Mouse (Mus musculus) T-cell, adult 66 days (primary cell): ENCODE data around the gene Srrm2. TPM values are rescaled to one million over a fixed set of nuclear protein-coding genes. Genes with fewer than 3 reads are reported as not detected.

Experiments used
- total RNA-seq, 2 experiments: library from RNA; stranded (reverse); gene quantifications; 3 replicates in 1 of 2; 4 replicates in 1 of 2; pipeline ENCODE4 v1.2.4; 2023

Gene Srrm2
- 1,000 to 10,000 TPM; 1,478 to 1,622 TPM for total RNA-seq

DNA sequence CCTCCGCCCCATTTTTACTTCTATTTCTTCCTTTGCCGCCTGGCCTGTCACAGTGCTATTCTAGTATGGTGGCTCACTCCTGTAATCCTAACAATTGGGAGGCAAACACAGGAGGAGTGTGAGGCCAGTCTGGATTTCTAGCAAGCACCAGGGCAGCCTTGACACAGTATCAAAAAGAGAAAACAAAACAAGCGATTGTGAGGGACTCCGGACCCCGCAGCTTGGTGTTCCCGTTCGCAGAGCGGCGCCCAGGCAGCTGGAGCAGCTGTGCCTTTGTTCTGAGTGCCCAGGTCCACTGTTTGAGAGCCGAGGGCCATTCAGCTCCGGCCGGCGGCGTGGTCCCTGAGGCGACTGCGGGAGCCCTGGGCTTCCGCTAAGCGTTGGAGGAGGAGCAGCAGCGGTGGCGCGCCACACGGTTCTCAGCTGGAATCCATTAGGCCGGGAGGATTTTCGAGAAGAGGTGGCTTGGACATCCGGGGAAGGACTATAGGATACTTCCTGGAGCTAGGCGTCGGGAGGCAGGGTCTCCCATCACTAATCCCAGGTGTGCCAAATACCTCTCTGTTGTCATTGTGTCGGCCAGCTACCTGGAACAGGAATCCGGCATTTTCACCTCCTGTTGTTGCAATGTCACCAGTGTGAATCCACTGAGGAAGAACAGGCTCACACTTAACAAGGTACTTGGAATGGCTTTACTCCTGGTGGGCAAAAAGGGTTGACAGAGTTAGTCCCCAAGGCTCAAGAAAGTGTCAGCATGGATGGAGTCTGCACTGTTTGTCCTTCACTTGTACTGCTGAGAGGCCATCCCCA, at the start of gene Srrm2:
TSS of gene Srrm2 (plus strand) at position 264 of the 810 bp plus-strand sequence.

DNA sequence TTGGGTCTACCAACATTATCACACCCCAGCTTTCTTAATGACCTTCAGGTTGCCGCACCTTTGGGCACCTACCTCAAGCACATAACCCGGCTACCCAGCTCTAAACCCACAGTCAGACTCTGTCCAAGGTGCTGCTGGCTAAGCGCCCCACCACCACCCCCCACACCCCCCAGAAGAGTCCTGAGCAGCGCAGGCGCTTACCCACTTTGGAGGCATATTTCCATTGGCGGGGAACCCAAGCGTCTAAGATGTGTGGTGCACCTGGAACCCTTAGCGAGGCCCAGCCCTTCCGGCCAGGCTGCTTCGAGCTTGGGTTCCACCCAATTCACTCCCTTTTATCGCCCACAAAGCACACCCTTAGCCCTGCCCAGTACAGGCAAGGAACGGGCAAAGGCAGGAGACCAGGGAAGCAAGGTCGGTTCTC, 49.7 kb upstream of the Srrm2 start, which contains the start of gene Paqr4:
TSS of gene Paqr4 (minus strand) at position 270 of the 424 bp plus-strand sequence.

DNA sequence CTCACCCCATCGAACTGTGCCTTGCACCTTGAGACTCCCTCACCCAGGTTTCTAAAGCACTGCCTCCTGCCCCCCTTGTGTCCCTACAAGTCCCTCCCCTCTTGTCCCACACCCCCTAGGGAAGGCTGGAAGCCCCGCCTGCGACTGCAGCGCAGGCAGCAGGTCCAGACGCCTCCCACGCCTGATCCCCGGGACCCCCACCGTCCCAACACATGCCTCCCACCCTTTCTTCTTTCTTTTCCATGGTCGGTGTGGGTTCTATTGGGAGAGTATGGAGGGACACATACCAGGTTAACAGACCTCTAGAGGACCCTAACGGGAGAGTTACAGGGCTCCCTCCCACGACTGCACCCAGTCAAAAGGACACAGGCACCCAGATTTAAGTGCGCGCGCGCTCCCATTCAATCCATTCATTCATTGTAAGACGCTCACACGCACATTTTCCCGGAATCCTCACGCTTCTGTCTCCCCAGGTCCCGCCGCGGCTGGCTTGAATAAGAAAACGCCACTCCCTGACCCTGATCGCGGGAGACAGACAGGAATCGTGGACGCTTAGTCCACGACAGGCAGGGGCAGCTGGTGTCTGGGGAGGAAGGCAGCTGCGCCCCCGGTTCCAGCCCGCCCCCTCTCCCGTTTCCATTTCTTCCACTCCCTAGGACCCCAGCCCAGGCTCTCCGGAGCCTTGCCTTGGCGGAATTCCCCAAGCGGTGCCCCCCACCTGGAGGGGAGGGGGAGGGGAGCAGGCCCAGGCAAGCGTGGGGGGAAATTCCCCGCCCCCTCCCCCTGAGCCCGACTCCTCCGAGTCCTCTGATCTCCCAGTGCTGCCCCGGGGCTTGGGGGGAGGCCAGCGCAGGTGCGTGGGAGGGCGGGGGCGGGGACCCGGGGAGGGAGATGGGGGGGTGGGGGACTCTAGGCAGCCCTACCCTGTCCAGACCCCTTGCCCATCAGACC, 44.8 kb upstream of the Srrm2 start, which contains the start of gene Kremen2:
TSS of gene Kremen2 (minus strand) at position 533 of the 951 bp plus-strand sequence.

DNA sequence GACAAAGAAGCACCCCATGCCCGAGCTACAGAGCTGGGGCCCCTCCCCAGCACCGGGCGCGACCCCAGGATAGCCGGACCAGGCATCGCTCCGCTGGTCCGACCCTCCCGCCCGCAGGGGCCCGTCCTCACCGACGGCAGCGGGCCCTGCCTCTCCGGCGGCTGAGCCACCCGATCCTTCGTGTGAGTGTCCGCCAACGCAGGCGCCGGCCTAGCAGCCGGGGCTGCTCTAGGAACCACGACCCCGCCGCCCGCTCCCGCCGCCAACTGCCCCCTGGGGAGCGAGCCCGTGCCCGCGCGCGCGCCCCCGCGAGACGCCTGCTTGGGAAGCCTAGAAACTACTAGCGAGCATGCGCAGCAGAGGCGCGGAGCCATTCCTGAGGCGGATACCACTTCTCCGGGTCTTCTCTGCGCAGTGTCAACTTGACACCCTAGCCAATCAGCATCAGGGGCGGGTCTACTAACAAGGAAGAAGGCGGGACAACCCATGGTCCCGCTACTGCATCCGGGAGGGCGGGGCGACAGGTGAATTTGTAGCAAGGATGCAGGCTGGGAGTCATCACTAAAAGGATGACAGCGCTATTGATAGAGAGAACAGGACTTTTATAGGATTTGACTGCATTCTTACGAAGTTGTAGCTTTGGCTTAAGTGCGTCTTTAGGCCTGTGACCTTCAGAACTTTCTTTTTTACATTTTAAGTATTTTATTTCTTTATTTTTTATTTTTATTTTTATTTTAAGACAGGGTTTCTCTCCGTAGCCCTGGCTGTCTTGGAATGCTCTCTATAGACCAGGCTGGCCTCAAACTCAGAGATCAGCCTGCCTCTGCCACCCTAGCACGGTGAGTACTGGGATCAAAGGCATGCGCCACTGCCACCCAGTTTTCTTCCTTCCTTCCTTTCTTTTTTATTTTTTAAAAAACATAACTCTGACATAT, 18.8 kb upstream of the Srrm2 start, which contains the start of gene Flywch1:
TSS of gene Flywch1 (minus strand) at position 319 of the 935 bp plus-strand sequence.

DNA sequence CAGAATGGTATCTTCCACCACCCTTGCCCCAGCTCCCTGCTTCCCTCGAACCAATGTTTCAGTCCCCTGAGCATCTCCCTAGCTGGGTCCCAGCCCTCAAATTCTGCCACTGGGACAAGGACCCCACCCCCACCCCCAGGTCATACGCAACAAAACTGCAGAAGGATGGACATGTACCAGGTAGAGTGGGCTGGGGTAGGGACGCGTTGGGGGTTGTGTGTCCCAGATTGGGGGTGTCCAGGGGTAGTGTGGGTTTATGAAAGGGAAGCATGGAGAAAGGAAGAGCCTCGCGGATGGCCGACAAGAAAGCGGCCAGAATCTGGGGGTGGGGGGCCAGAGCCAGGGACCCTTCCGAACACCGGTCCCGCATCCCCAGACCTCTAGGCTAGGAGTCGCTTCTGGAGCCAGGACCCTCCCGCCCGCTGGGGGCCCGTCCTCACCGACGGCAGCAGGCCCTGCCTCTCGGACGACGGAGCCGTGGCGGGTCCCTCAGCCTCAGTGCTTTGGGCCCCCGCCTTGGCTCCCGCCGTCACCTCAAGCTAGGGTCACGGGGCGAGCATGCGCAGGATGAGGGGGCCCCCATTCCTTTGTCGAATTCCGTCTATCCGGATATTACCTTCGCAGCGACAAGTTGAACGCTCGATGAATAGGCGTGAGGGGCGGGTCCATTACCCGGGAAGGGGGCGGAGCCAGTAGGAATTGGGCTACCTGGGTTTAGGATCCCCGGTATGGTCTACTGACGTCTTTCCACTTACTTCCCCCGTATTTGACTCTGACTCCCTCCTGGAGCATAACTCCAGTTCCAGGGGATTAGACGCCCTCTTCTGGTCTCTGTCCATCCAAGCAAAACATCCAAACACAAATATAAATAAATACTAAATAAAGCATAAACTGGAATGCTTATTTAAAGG, 4.5 kb upstream of the Srrm2 start, which contains the start of gene Flywch2:
TSS of gene Flywch2 (minus strand) at position 521 of the 911 bp plus-strand sequence.

DNA sequence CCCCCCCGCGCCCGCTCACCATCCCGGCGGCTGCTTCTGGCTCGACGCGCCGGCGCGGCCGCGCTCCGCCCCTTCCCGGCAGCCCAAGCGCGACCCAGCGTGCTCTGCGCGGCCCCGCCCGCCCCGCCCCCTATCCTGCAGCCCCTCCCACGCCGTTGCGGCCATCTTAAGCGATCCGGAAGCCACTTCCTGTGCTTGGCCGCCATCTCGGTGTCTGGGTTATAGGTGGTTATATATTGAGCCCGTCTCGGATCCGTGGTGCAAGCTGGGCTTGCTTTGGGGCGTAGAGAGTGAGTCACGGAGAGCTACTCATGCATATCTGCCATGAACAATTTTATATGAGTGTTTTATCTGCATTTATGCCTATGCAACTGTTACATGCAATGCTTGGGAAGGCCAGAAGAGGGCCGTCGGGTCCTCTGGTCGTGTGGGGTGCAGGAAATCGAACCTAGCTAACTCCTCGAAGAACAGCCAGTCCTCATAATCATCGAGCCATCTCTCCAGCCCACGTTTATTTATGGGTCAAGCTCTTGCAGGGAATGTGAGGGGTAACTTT, 38.8 kb downstream of the Srrm2 start, which contains the start of gene Elob:
TSS of gene Elob (minus strand) at position 73 of the 556 bp plus-strand sequence.

DNA sequence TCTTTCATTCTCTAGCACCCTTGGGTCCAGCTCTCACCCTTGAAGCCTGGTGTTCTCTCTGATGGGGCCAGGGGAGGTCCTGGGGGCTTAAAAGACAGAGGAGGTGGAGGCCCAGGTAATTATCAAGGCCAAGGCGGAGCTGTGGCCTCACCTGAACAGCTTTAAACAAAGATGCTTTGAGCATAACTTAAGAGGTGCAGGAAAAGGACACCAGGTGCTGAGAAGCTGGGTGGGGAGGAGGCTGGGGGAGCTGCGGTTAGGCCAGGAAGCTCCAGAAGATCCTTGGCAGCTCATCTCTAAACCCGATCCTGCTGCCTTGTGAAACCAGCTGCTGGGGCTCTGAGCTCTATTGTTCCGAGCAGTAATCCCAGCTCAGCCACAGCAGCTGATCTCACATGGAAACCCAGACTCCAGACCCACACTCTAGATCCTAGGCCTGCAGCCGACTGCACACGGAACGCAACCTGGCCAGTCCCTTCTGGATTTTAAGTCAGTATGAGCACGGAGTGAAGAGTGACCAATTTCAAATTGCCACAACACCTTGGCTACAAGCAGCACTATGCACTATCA, 45.8 kb downstream of the Srrm2 start, which contains the start of gene Prss33:
TSS of gene Prss33 (minus strand) at position 51 of the 570 bp plus-strand sequence.

DNA sequence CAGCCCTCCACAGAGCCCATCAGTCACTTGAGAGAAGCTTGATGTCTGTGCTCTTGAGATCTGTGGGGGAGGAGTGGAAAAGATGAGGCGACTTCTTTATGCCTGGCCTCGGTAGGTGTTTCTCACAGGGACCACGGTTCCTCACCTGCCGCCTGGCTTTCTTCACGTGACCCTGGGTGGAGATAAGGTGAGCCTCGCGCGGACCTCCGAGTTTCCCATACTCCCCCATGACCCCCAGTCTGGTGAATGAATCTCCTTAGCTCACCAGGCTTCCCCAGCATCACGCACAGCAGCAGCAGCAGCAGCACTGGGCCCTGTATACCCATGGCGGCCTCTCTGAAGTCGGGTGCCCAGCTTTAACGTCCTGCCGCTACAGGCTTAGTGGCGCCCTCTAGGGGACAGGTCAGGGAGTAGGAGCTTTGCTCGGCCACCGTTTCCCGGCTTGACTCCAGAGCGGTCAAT, 53.5 kb downstream of the Srrm2 start, which contains the start of the genes Prss32 and Prss41:
TSS of gene Prss32 (plus strand) at position 44 of the 462 bp plus-strand sequence.
TSS of gene Prss41 (minus strand) at position 361 of the 462 bp plus-strand sequence.

DNA sequence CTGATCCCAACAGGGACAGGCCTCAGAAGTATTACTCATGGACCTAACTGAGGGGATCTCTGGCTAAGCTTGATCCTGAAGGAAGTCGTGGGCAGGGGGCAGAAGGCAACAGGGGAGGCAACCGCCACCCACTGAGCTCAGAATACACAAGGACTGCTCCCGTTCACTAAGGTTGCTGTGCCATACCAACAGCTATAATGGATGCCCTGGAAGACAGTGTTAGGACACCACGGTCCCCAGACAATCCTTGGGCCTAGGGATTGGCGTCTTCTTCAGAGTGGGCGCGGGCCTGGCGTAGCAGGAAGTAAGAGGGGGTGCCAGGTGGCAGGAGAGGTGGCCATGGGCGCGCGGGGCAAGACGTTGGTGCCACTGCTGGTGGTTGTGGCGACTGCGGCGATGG, 77.4 kb downstream of the Srrm2 start, which contains the start of gene Prss21:
TSS of gene Prss21 (plus strand) at position 301 of the 400 bp plus-strand sequence.

Other genes starting within 250 kb of the Srrm2 start
- gene Zfp213, start 226.3 kb upstream of the Srrm2 start, total RNA-seq, result 10 to 100 TPM; 10.0 to 11.4 TPM
- not detected for gene Zfp13, start 191.0 kb upstream of the Srrm2 start, total RNA-seq
- not detected for gene Zscan10, start 189.7 kb upstream of the Srrm2 start, total RNA-seq
- gene Mmp25, start 145.3 kb upstream of the Srrm2 start, total RNA-seq, result 1 to 10 TPM in 1 of 2 experiments, under 1 TPM in 1; 0.47 to 1.0 TPM
- not detected for gene Bicdl2, start 130.0 kb upstream of the Srrm2 start, total RNA-seq
- gene Hcfc1r1, start 116.9 kb upstream of the Srrm2 start, total RNA-seq, result 10 to 100 TPM; 34.9 to 35.2 TPM
- 10 to 100 TPM; 18.6 to 19.2 TPM for gene Thoc6, start 116.7 kb upstream of the Srrm2 start, total RNA-seq
- gene Tnfrsf12a, start 113.1 kb upstream of the Srrm2 start, total RNA-seq, result 10 to 100 TPM; 24.3 to 27.1 TPM
- not detected for gene Cldn6, start 111.3 kb upstream of the Srrm2 start, total RNA-seq
- not detected for gene Cldn9, start 106.5 kb upstream of the Srrm2 start, total RNA-seq
- gene 1520401A03Rik, start 67.7 kb upstream of the Srrm2 start, total RNA-seq, result not detected
- 10 to 100 TPM; 35.4 to 36.1 TPM for gene Pkmyt1, start 64.2 kb upstream of the Srrm2 start, total RNA-seq
- 1 to 10 TPM; 2.5 to 6.1 TPM for gene Paqr4, start 49.7 kb upstream of the Srrm2 start, total RNA-seq
- 1 to 10 TPM; 2.6 to 2.9 TPM for gene Kremen2, start 44.7 kb upstream of the Srrm2 start, total RNA-seq
- gene Flywch1, start 18.9 kb upstream of the Srrm2 start, total RNA-seq, result 10 to 100 TPM; 29.1 to 32.6 TPM
- under 1 TPM in 1 of 2 experiments, not detected in 1; 0.89 TPM for gene Flywch2, start 4.5 kb upstream of the Srrm2 start, total RNA-seq
- gene Elob, start 38.6 kb downstream of the Srrm2 start, total RNA-seq, result 100 to 1,000 TPM; 205 to 212 TPM
- gene Prss33, start 45.5 kb downstream of the Srrm2 start, total RNA-seq, result not detected
- not detected for gene Prss32, start 53.3 kb downstream of the Srrm2 start, total RNA-seq
- 1 to 10 TPM; 1.0 to 1.2 TPM for gene Prss41, start 53.6 kb downstream of the Srrm2 start, total RNA-seq
- not detected for gene Prss21, start 77.5 kb downstream of the Srrm2 start, total RNA-seq
- gene Dcpp1, start 90.3 kb downstream of the Srrm2 start, total RNA-seq, result not detected
- gene Dcpp2, start 90.3 kb downstream of the Srrm2 start, total RNA-seq, result not detected
- not detected for gene Dcpp3, start 126.9 kb downstream of the Srrm2 start, total RNA-seq
- gene Sbp, start 151.1 kb downstream of the Srrm2 start, total RNA-seq, result not detected
- not detected for gene Sbpl, start 164.7 kb downstream of the Srrm2 start, total RNA-seq
- 1 to 10 TPM; 1.4 to 1.7 TPM for gene Prss30, start 190.0 kb downstream of the Srrm2 start, total RNA-seq
- gene Prss22, start 207.6 kb downstream of the Srrm2 start, total RNA-seq, result not detected
- not detected for gene Prss27, start 247.6 kb downstream of the Srrm2 start, total RNA-seq